Mouse (Mus musculus): ENCODE measurements around the gene Tctn1. TPM values are rescaled to one million over a fixed set of nuclear protein-coding genes. Genes with fewer than 3 reads are reported as not detected.
"Not testable (repeated sequence)": the region's sequence is repeated elsewhere in the genome, so short reads cannot be mapped to it uniquely, and the experiment has no call there.

Gene Tctn1
- polyA plus RNA-seq, 1 experiment from 2014 or later, result 3.9 TPM

DNA sequence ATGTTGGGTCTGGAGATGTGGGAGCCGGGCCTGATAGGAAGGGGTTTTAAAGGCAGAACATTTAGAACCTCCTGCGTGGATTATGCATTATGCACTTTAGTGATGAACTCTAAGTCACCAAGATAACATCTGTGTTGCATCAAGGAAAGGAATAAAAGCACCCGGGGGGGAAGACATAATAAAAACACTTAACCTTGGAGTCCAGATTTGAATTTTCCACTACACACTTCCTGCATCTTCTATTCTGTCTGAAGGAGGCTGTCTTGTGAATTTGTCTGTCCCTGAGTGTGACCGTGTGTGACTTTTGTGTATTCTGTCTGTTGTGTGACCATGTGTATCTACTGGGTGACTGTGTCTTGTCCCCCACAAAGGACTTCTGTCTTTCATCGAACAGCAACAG, 32.3 kb downstream of the Tctn1 start:
- no peak overlapping the region for H3K27ac ChIP-seq
- H3K79me2 ChIP-seq (ENCODE audit: inconsistent target), result peaks cover 92% of the 10 kb centered on the region; the same call in 1 of the 2 replicates
- no peak overlapping the region for H3K4me3 ChIP-seq (ENCODE audit: inconsistent target)
- H3K36me3 ChIP-seq (ENCODE audit: inconsistent target), result peaks cover 4% of the 10 kb centered on the region; the same call in 1 of the 2 replicates
- 55% methylated on average over 5 of the region's 5 CpGs for WGBS (ENCODE audit: missing documents)

- Histone ChIP-seq H3K36me3 (ENCODE audit: inconsistent target) (peaks cover 6% of the 10 kb centered on the region; the same call in 1 of the 2 replicates), H3K27ac (no peak overlapping the region), H3K79me2 (ENCODE audit: inconsistent target) (peaks cover 94% of the 10 kb centered on the region; the same call in 1 of the 2 replicates), H3K4me3 (ENCODE audit: inconsistent target) (no peak overlapping the region)
- WGBS (ENCODE audit: missing documents), result 24% methylated on average over 6 of the region's 6 CpGs
Measured at GRCm38 (mm10) chr5:122231431-122231830, 32.8 kb downstream of the Tctn1 start.

- peaks cover 94% of the 10 kb centered on the region; the same call in 1 of the 2 replicates for H3K79me2 ChIP-seq (ENCODE audit: inconsistent target)
- H3K4me3 ChIP-seq (ENCODE audit: inconsistent target), result no peak overlapping the region
- 83% methylated on average over 4 of the region's 4 CpGs for WGBS (ENCODE audit: missing documents)
- H3K27ac ChIP-seq, result no peak overlapping the region
- H3K36me3 ChIP-seq (ENCODE audit: inconsistent target), result peaks cover 9% of the 10 kb centered on the region
Measured at GRCm38 (mm10) chr5:122230816-122231215, 33.4 kb downstream of the Tctn1 start.

- H3K79me2 ChIP-seq (ENCODE audit: inconsistent target), result peaks cover 98% of the 10 kb centered on the region; the same call in 1 of the 2 replicates
- H3K27ac ChIP-seq, result no peak overlapping the region
- H3K4me3 ChIP-seq (ENCODE audit: inconsistent target), result no peak overlapping the region
- peaks cover 21% of the 10 kb centered on the region for H3K36me3 ChIP-seq (ENCODE audit: inconsistent target)
- WGBS (ENCODE audit: missing documents), result 89% methylated on average over 3 of the region's 4 CpGs
Measured at GRCm38 (mm10) chr5:122228772-122229171, 35.5 kb downstream of the Tctn1 start.

GRCm38 (mm10) chr5:122228271-122228765, 35.9 kb downstream of the Tctn1 start:
- H3K79me2 ChIP-seq (ENCODE audit: inconsistent target), result peaks cover 98% of the 10 kb centered on the region; the same call in 1 of the 2 replicates
- H3K27ac ChIP-seq, result no peak overlapping the region
- no peak overlapping the region for H3K4me3 ChIP-seq (ENCODE audit: inconsistent target)
- H3K36me3 ChIP-seq (ENCODE audit: inconsistent target), result peaks cover 21% of the 10 kb centered on the region
- WGBS (ENCODE audit: missing documents), result 92% methylated on average over 2 of the region's 3 CpGs

DNA sequence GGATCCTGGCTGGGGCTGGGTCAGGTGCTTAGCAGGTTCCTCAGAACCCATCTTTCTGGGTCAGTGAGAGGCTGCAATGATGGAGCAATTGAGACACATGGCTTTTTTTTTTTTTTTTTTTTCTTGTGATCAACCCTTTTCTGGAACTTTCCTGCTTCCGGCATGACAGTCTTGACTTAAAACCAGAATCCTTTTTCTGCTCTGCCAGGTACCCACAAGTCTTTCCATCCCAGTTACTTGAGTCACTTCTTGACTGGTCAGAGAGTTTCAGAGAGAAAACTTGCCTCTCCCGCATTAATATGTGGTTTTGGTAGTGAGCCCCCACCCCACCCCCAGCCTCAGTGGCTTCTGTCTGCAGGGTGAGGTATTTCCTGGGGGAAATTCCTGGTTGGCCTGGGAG, 40.0 kb downstream of the Tctn1 start:
- no peak overlapping the region for H3K4me3 ChIP-seq (ENCODE audit: inconsistent target)
- peaks cover 29% of the 10 kb centered on the region for H3K36me3 ChIP-seq (ENCODE audit: inconsistent target)
- WGBS (ENCODE audit: missing documents), result 89% methylated on average over 2 of the region's 2 CpGs
- H3K79me2 ChIP-seq (ENCODE audit: inconsistent target), result peaks cover 99% of the 10 kb centered on the region; the same call in 1 of the 2 replicates
- no peak overlapping the region for H3K27ac ChIP-seq

DNA sequence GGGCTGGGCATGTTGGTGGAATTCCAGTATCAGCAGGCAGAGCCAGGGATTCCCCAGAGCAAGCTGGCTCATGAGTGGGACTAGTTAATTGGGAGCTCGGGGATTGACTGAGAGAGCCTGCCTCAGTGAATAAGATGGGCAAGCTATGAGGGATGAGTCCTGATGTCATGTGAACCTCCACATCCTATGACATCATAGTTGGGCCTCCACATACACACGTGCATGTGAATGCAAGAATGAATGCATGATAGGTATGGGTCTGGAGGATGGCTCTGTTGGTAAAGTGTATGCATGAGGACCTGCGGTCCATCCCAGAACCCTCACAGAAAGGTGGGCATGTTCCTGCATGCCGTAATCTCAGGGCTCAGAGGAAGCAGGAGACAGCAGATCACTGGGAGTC, 43.2 kb downstream of the Tctn1 start:
- H3K27ac ChIP-seq, result no peak overlapping the region
- WGBS (ENCODE audit: missing documents), result 89% methylated on average over 4 of the region's 4 CpGs
- H3K79me2 ChIP-seq (ENCODE audit: inconsistent target), result peaks cover 99% of the 10 kb centered on the region; the same call in 1 of the 2 replicates
- H3K36me3 ChIP-seq (ENCODE audit: inconsistent target), result peaks cover 28% of the 10 kb centered on the region
- no peak overlapping the region for H3K4me3 ChIP-seq (ENCODE audit: inconsistent target)

DNA sequence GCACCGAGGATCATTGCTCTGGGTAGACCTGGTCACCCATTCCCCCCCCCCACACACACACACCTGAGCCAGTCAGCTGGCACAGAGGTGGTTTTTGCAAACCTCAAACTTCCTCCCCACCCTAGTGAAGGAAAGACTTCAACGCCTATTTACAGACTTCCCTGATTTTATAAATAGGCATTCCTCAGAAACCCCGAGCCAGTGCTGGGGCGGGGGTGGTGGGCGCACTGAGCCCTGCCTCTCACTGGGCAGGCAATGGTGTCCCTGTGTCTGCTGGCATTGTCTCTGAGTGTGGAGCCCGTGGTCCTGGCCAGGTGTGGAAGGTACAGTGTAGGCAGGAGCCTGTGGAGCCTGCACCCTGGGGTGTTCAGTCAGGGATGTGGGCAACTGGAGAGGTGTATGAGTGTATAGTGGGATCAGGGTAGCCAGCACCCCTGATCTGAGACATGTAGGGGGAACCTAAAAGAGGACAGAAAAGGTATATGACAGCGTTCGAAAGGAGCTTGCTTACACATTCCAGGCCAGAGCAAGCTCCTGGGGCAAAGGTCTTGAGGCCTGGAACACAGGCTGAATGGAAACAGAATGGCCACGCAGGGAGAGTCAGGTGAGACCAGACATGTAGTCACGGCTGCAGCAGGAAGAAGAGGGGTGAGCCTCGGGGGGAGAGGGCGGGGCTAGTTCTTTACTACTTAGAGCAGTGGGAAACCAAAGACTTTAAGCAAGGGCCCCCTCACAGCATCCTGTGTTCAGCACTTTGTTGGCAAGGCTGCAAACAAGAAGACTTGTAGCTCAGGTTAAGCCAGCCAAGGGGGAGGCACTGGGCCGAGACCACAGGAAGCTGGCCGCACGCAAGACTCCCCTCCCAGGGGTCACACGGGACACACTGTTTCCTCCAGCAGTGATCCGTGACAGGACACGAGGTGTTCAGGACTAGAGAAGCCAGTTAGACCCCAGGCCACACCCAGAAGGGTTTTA, 44.3 kb downstream of the Tctn1 start:
- Histone ChIP-seq H3K4me3 (ENCODE audit: inconsistent target) (no peak overlapping the region), H3K27ac (no peak overlapping the region), H3K79me2 (ENCODE audit: inconsistent target) (peaks cover 95% of the 10 kb centered on the region; the same call in 1 of the 2 replicates), H3K36me3 (ENCODE audit: inconsistent target) (peaks cover 25% of the 10 kb centered on the region)
- 33% methylated on average over 18 of the region's 18 CpGs for WGBS (ENCODE audit: missing documents)

GRCm38 (mm10) chr5:122218928-122219327, 45.3 kb downstream of the Tctn1 start:
- H3K36me3 ChIP-seq (ENCODE audit: inconsistent target), result peaks cover 20% of the 10 kb centered on the region
- peaks cover 91% of the 10 kb centered on the region; the same call in 1 of the 2 replicates for H3K79me2 ChIP-seq (ENCODE audit: inconsistent target)
- H3K4me3 ChIP-seq (ENCODE audit: inconsistent target), result no peak overlapping the region
- no peak overlapping the region for H3K27ac ChIP-seq
- WGBS (ENCODE audit: missing documents), result 11% methylated on average over 7 of the region's 7 CpGs

- Histone ChIP-seq H3K36me3 (ENCODE audit: inconsistent target) (peaks cover 20% of the 10 kb centered on the region), H3K27ac (no peak overlapping the region), H3K79me2 (ENCODE audit: inconsistent target) (peaks cover 91% of the 10 kb centered on the region; the same call in 1 of the 2 replicates), H3K4me3 (ENCODE audit: inconsistent target) (no peak overlapping the region)
- 87% methylated on average over 12 of the region's 12 CpGs for WGBS (ENCODE audit: missing documents)
Measured at GRCm38 (mm10) chr5:122218109-122218905, 46.0 kb downstream of the Tctn1 start.

DNA sequence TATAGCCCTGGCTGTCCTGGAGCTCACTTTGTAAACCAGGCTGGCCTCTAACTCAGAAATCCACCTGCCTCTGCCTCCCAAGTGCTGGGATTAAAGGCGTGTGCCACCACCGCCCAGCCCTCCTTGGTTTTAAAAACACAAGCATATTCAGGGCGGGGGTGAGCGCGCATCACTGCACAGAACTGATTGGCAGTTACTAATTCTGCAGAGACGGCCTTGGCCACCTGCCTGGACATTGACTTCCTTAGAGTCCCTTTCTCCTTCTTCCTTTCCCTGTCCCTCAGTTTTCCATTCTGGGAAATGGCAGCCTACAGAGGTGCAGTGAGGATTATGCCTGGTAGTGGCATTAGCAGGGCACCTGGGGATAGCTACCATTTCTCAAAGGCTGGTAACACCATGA, 46.6 kb downstream of the Tctn1 start:
- Histone ChIP-seq H3K4me3 (ENCODE audit: inconsistent target) (no peak overlapping the region), H3K36me3 (ENCODE audit: inconsistent target) (peaks cover 20% of the 10 kb centered on the region), H3K27ac (no peak overlapping the region), H3K79me2 (ENCODE audit: inconsistent target) (peaks cover 91% of the 10 kb centered on the region; the same call in 1 of the 2 replicates)
- 86% methylated on average over 6 of the region's 6 CpGs for WGBS (ENCODE audit: missing documents)

- H3K27ac ChIP-seq, result no peak overlapping the region
- WGBS (ENCODE audit: missing documents), result 92% methylated on average over 6 of the region's 6 CpGs
- peaks cover 83% of the 10 kb centered on the region; the same call in 1 of the 2 replicates for H3K79me2 ChIP-seq (ENCODE audit: inconsistent target)
- H3K36me3 ChIP-seq (ENCODE audit: inconsistent target), result peaks cover 13% of the 10 kb centered on the region
- no peak overlapping the region for H3K4me3 ChIP-seq (ENCODE audit: inconsistent target)
Measured at GRCm38 (mm10) chr5:122213861-122214260, 50.4 kb downstream of the Tctn1 start.

GRCm38 (mm10) chr5:122212820-122213219, 51.4 kb downstream of the Tctn1 start:
- WGBS (ENCODE audit: missing documents), result 89% methylated on average over 1 of the region's 1 CpGs

DNA sequence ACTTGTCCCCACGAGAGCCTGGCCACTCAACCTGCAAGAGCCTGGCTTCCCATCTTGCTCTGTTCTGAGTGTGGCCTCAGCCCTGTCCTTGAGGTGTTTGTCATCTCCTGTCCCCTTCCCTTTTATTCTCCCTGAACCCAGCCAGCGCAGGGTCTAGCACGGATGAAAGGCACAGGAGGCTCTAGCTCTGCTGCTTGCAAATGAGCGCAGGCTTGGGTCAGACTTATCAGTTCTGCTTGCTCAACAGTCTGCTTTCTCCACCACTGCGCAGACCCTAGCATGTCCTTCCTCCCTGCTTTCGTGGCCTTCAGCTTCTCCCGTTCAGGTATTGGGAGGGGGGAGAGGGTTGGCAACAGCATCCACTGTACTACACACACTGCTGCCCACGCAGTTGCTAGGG, 52.1 kb downstream of the Tctn1 start:
- 58% methylated on average over 8 of the region's 8 CpGs for WGBS (ENCODE audit: missing documents)
- Histone ChIP-seq H3K4me3 (ENCODE audit: inconsistent target) (no peak overlapping the region), H3K36me3 (ENCODE audit: inconsistent target) (peaks cover 13% of the 10 kb centered on the region), H3K27ac (no peak overlapping the region), H3K79me2 (ENCODE audit: inconsistent target) (peaks cover 67% of the 10 kb centered on the region; the same call in 1 of the 2 replicates)

More at GRCm38 (mm10) chr5:122212820-122213219, 51.4 kb downstream of the Tctn1 start:
- H3K27ac ChIP-seq; H3K4me3 ChIP-seq (ENCODE audit: inconsistent target): not testable (repeated sequence)
- Histone ChIP-seq H3K36me3 (ENCODE audit: inconsistent target) (peaks cover 13% of the 10 kb centered on the region), H3K79me2 (ENCODE audit: inconsistent target) (peaks cover 74% of the 10 kb centered on the region; the same call in 1 of the 2 replicates)

Data from macrophage (primary cell).